Mouse (Mus musculus): ENCODE measurements around the gene Cbx7. TPM values are rescaled to one million over a fixed set of nuclear protein-coding genes. Genes with fewer than 3 reads are reported as not detected.
A peak's percentile ranks its signal among the peaks of the same experiment; 100 is the strongest.

Gene Cbx7
- total and polyA plus RNA-seq, 2 experiments from 2014 or later = 3.4 to 14.9 TPM

DNA sequence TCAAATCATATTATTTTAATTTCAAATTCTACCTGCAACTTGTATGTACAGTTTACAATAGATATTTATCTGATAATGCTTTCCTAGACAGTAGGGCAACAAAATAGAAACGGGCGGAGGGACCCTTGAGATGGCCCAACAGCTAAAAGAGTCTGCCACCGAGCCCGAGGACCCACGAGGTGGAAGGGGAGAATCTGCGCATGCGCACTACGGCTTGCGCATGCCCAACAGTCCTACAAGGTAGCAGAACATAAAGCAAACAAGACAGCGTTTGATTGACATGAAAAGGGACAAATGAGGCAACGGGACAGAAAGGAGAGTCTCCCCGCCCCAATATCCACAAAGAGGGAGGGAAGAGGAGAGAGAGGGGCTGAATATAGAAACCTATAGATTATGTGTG is 31.9 kb downstream of the Cbx7 start:
- no peaks in the 10 kb centered on the region for H3K9me3 ChIP-seq (ENCODE audit: low read length)
- no peaks in the 10 kb centered on the region for H3K4me1 ChIP-seq (ENCODE audit: insufficient read depth, low read length)
- 94% methylated on average over 12 of the region's 12 CpGs for WGBS
- peaks cover 3% of the 10 kb centered on the region; the same call in 1 of the 2 replicates for H3K27me3 ChIP-seq (ENCODE audit: insufficient read depth, low read length)
- no peak overlapping the region for H3K4me2 ChIP-seq (ENCODE audit: low read depth, low read length, poor library complexity, severe bottlenecking)
- DNase-seq (ENCODE audit: low spot score) = no peak
- H3K9ac ChIP-seq (replicated peaks; ENCODE audit: low read length, poor library complexity, severe bottlenecking) = no peak overlapping the region
- no peak for TF ChIP-seq CTCF (IDR thresholded peaks at IDR 0.05)
- H3K4me3 ChIP-seq (ENCODE audit: low read depth, low read length) = no peak overlapping the region
- no peaks in the 10 kb centered on the region for H3K36me3 ChIP-seq (ENCODE audit: insufficient read depth, low read length)
- no peak overlapping the region for H3K27ac ChIP-seq (ENCODE audit: low read depth, low read length)
- no peak for ATAC-seq (ENCODE audit: low FRiP score)

DNA sequence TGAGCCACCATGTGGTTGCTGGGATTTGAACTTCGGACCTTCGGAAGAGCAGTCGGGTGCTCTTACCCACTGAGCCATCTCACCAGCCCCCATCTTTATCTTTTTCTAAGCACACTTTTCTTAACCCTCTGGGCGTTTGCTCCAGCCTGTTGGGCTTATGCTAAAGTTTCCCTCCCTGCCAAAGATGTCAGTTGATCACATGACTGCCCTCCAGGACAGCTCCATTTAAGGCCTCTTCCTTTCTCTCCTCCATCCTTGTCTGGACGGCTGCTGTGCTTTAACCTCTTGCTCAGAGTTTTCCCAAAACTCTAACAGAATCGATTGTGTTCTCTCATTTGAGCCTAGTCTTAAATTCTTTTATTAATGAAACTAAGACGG is 34.6 kb downstream of the Cbx7 start:
- no peak for ATAC-seq (ENCODE audit: low FRiP score)
- Histone ChIP-seq H3K4me2 (ENCODE audit: low read depth, low read length, poor library complexity, severe bottlenecking) (no peak overlapping the region), H3K4me1 (ENCODE audit: insufficient read depth, low read length) (no peaks in the 10 kb centered on the region), H3K4me3 (ENCODE audit: low read depth, low read length) (no peak overlapping the region), H3K9ac (replicated peaks; ENCODE audit: low read length, poor library complexity, severe bottlenecking) (no peak overlapping the region), H3K27ac (ENCODE audit: low read depth, low read length) (no peak overlapping the region), H3K9me3 (ENCODE audit: low read length) (no peaks in the 10 kb centered on the region), H3K36me3 (ENCODE audit: insufficient read depth, low read length) (no peaks in the 10 kb centered on the region), H3K27me3 (ENCODE audit: insufficient read depth, low read length) (peaks cover 5% of the 10 kb centered on the region; the same call in 1 of the 2 replicates)
- 72% methylated on average over 7 of the region's 7 CpGs for WGBS
- no peak for TF ChIP-seq CTCF (IDR thresholded peaks at IDR 0.05)
- DNase-seq (ENCODE audit: low spot score) = no peak

GRCm38 (mm10) chr15:79935654-79936373 is 35.1 kb downstream of the Cbx7 start:
- 32% methylated on average over 9 of the region's 9 CpGs for WGBS
- H3K4me2 ChIP-seq (ENCODE audit: low read depth, low read length, poor library complexity, severe bottlenecking) = no peak overlapping the region
- TF ChIP-seq CTCF (IDR thresholded peaks at IDR 0.05) = no peak
- no peaks in the 10 kb centered on the region for H3K9me3 ChIP-seq (ENCODE audit: low read length)
- no peak for ATAC-seq (ENCODE audit: low FRiP score)
- no peak overlapping the region for H3K4me3 ChIP-seq (ENCODE audit: low read depth, low read length)
- DNase-seq (ENCODE audit: low spot score) = no peak
- no peak overlapping the region for H3K9ac ChIP-seq (replicated peaks; ENCODE audit: low read length, poor library complexity, severe bottlenecking)
- H3K27me3 ChIP-seq (ENCODE audit: insufficient read depth, low read length) = peaks cover 5% of the 10 kb centered on the region; the same call in 1 of the 2 replicates
- H3K36me3 ChIP-seq (ENCODE audit: insufficient read depth, low read length) = no peaks in the 10 kb centered on the region
- no peaks in the 10 kb centered on the region for H3K4me1 ChIP-seq (ENCODE audit: insufficient read depth, low read length)
- no peak overlapping the region for H3K27ac ChIP-seq (ENCODE audit: low read depth, low read length)

- 7% methylated on average over 10 of the region's 10 CpGs for WGBS
- Histone ChIP-seq H3K27ac (ENCODE audit: low read depth, low read length) (no peak overlapping the region), H3K36me3 (ENCODE audit: insufficient read depth, low read length) (no peaks in the 10 kb centered on the region), H3K4me1 (ENCODE audit: insufficient read depth, low read length) (no peaks in the 10 kb centered on the region), H3K27me3 (ENCODE audit: insufficient read depth, low read length) (peaks cover 5% of the 10 kb centered on the region; the same call in 1 of the 2 replicates), H3K4me2 (ENCODE audit: low read depth, low read length, poor library complexity, severe bottlenecking) (no peak overlapping the region), H3K9me3 (ENCODE audit: low read length) (no peaks in the 10 kb centered on the region), H3K9ac (replicated peaks; ENCODE audit: low read length, poor library complexity, severe bottlenecking) (no peak overlapping the region), H3K4me3 (ENCODE audit: low read depth, low read length) (no peak overlapping the region)
- no peak for ATAC-seq (ENCODE audit: low FRiP score)
- DNase-seq (ENCODE audit: low spot score) = no peak
- no peak for TF ChIP-seq CTCF (IDR thresholded peaks at IDR 0.05)
Observed at GRCm38 (mm10) chr15:79934776-79935175, 36.1 kb downstream of the Cbx7 start.

DNA sequence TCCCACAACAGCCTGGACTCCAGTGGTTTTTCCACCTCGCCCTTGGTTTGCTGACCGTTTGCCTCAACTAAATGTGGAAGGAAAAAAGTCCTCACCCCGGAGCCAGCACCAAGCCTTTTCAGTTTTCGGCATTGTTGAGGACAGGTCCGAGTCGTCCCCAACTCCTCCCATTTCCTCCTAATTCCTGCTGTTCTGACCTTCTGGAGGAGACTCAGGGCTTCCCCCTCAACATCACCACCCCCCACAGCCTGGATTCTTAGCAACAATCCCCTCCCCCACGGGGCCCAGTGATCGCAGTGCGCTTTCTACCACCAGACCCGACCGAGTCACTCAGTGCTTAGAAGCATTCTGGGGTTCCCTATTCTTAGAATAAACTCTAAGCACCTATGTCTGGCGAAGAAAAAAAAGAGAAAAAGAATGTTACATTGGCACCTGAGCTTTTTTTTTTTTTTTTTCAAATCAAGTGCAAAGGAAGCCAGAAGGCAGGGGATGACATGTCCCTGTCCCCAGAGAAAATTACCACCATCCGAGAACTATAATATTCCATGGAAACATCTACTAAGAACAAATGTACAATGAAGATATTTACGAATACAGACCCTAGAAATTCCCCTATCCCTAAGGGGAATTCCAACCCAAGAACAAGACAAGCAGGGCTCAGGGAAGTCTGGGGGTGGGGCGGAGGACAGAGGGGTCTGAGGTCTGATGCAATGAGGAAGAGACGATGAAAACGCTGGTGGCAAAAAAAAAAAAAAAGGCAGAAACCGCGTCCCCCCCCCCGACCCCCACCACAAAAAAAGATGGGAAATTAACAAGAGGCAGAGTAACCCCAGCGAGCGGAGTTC is 37.0 kb downstream of the Cbx7 start:
- Histone ChIP-seq H3K9ac (replicated peaks; ENCODE audit: low read length, poor library complexity, severe bottlenecking) (no peak overlapping the region), H3K4me2 (ENCODE audit: low read depth, low read length, poor library complexity, severe bottlenecking) (0 out of 2 replicates have a peak overlapping the region, but pooled peaks have one; percentile 2), H3K4me1 (ENCODE audit: insufficient read depth, low read length) (no peaks in the 10 kb centered on the region), H3K4me3 (ENCODE audit: low read depth, low read length) (no peak overlapping the region), H3K9me3 (ENCODE audit: low read length) (no peaks in the 10 kb centered on the region), H3K36me3 (ENCODE audit: insufficient read depth, low read length) (no peaks in the 10 kb centered on the region), H3K27ac (ENCODE audit: low read depth, low read length) (no peak overlapping the region), H3K27me3 (ENCODE audit: insufficient read depth, low read length) (peaks cover 5% of the 10 kb centered on the region; the same call in 1 of the 2 replicates)
- ATAC-seq (ENCODE audit: low FRiP score) (no peak), DNase-seq (ENCODE audit: low spot score) (no peak)
- no peak for TF ChIP-seq CTCF (IDR thresholded peaks at IDR 0.05)
- 3% methylated on average over 22 of the region's 22 CpGs for WGBS

All from midbrain, postnatal 0 days (tissue).